Mouse (Mus musculus) neural tube, embryonic 14.5 days (tissue): ENCODE data around the gene Crx. TPM values are rescaled to one million over a fixed set of nuclear protein-coding genes. Genes with fewer than 3 reads are reported as not detected.

Experiments
- ATAC-seq: fragments of 200-750 bp; cut with Nextera tagmentation; 2 replicates; pipeline ENCODE4 v1.8.0; 2017; ENCODE audit warnings: low read depth, mild to moderate bottlenecking, moderate TSS enrichment, moderate library complexity
- H3K27ac ChIP-seq: fragments of 300-500 bp; sonication (generic); 2 replicates; pipeline ENCODE4 v1.5.1; 2014; ENCODE audit warnings: low read depth, mild to moderate bottlenecking, control low read depth, low read length, moderate library complexity, mixed read lengths
- H3K27me3 ChIP-seq: fragments of 300-500 bp; sonication (generic); 2 replicates; pipeline ENCODE4 v1.6.1; 2014; ENCODE audit warnings: low read length; ENCODE audit not compliant: control insufficient read depth, insufficient read depth
- H3K36me3 ChIP-seq: fragments of 300-500 bp; sonication (generic); 2 replicates; pipeline ENCODE4 v1.6.1; 2014; ENCODE audit warnings: low read length, mixed read lengths; ENCODE audit not compliant: control insufficient read depth, insufficient read depth
- H3K4me1 ChIP-seq: fragments of 300-500 bp; sonication (generic); 2 replicates; pipeline ENCODE4 v1.6.1; 2014; ENCODE audit warnings: low read length; ENCODE audit not compliant: control insufficient read depth, insufficient read depth
- H3K4me2 ChIP-seq: fragments of 300-500 bp; sonication (generic); 2 replicates; pipeline ENCODE4 v1.6.1; 2014; ENCODE audit warnings: mild to moderate bottlenecking, low read depth, low read length, control low read depth
- H3K4me3 ChIP-seq: fragments of 300-500 bp; sonication (generic); 2 replicates; pipeline ENCODE4 v1.5.1; 2014; ENCODE audit warnings: low read depth, low read length, control low read depth, mixed read lengths
- H3K9ac ChIP-seq: fragments of 300-500 bp; sonication (generic); replicated peaks from 2 replicates; pipeline ENCODE4 v1.6.1; 2014; ENCODE audit warnings: low read depth, mild to moderate bottlenecking, control low read depth, low read length, mixed read lengths
- H3K9me3 ChIP-seq: fragments of 300-500 bp; sonication (generic); 2 replicates; pipeline ENCODE4 v1.6.1; 2016; ENCODE audit warnings: low read length; ENCODE audit not compliant: control insufficient read depth
- WGBS: fragments of 180-500 bp; shearing (Covaris S2); extraction: QIAGEN DNeasy Blood & Tissue Kit; methylation state at CpG from one replicate; pipeline ENCODE4 v1.1.7; 2014; 5-methylcytosine and 5-hydroxymethylcytosine counted together
- polyA plus RNA-seq: library from polyadenylated mRNA; unstranded; fragments of >200 nt; fragmentation: Nextera tagmentation; extraction: Ambion mirVana; gene quantifications from 2 replicates; pipeline ENCODE4 v1.2.1, GENCODE M21; 2014

Crx gene
- polyA plus RNA-seq, 1 experiment from 2014 or later: not detected

- WGBS: 89% methylated on average over 2 of the region's 2 CpGs
- Histone ChIP-seq H3K4me3 (no peak overlapping the region), H3K27me3 (no peaks in the 10 kb centered on the region), H3K9me3 (no peaks in the 10 kb centered on the region), H3K4me1 (no peaks in the 10 kb centered on the region), H3K36me3 (no peaks in the 10 kb centered on the region), H3K27ac (no peak overlapping the region), H3K9ac (no peak overlapping the region), H3K4me2 (no peak overlapping the region)
- no peak for ATAC-seq
Observed at GRCm38 (mm10) chr7:15884127-15884526, 4.4 kb upstream of the Crx start.

GRCm38 (mm10) chr7:15882317-15882716 is 2.5 kb upstream of the Crx start, which contains the start of gene Crxos:
Gene Crxos, plus strand, starts transcription at chr7:15882617.
- no peak within 1 kb of the TSS for H3K9ac ChIP-seq

GRCm38 (mm10) chr7:15881831-15882230 is 2.1 kb upstream of the Crx start:
- 75% methylated on average over 3 of the region's 3 CpGs for WGBS
- H3K36me3 ChIP-seq: no peaks in the 10 kb centered on the region
- ATAC-seq: no peak

More at GRCm38 (mm10) chr7:15882317-15882716, 2.5 kb upstream of the Crx start, which contains the start of gene Crxos:
- WGBS: 98% methylated on average over 2 of the region's 2 CpGs
- Histone ChIP-seq H3K4me3 (no peak within 1 kb of the TSS), H3K9me3 (no peaks in the 10 kb centered on the region), H3K27ac (no peak within 1 kb of the TSS), H3K4me2 (no peak within 1 kb of the TSS), H3K4me1 (no peaks in the 10 kb centered on the region), H3K36me3 (no peaks in the 10 kb centered on the region), H3K27me3 (no peaks in the 10 kb centered on the region)
- no peak for ATAC-seq

GRCm38 (mm10) chr7:15881388-15881787 is 1.6 kb upstream of the Crx start:
- Histone ChIP-seq H3K4me3 (no peak overlapping the region), H3K27ac (no peak overlapping the region), H3K4me2 (no peak overlapping the region), H3K4me1 (no peaks in the 10 kb centered on the region), H3K27me3 (no peaks in the 10 kb centered on the region), H3K9me3 (no peaks in the 10 kb centered on the region), H3K36me3 (no peaks in the 10 kb centered on the region), H3K9ac (no peak overlapping the region)
- no peak for ATAC-seq
- 32% methylated on average over 7 of the region's 7 CpGs for WGBS

More at GRCm38 (mm10) chr7:15881831-15882230, 2.1 kb upstream of the Crx start:
- Histone ChIP-seq H3K4me1 (no peaks in the 10 kb centered on the region), H3K27me3 (no peaks in the 10 kb centered on the region), H3K9me3 (no peaks in the 10 kb centered on the region), H3K27ac (no peak overlapping the region), H3K4me2 (no peak overlapping the region), H3K4me3 (no peak overlapping the region), H3K9ac (no peak overlapping the region)

- Histone ChIP-seq H3K9me3 (no peaks in the 10 kb centered on the region), H3K4me3 (no peak overlapping the region), H3K27ac (no peak overlapping the region), H3K4me1 (no peaks in the 10 kb centered on the region), H3K4me2 (no peak overlapping the region), H3K27me3 (no peaks in the 10 kb centered on the region), H3K36me3 (no peaks in the 10 kb centered on the region), H3K9ac (no peak overlapping the region)
- 86% methylated on average over 4 of the region's 4 CpGs for WGBS
- no peak for ATAC-seq
Observed at GRCm38 (mm10) chr7:15864104-15864503, 15.7 kb downstream of the Crx start.

- Histone ChIP-seq H3K36me3 (no peaks in the 10 kb centered on the region), H3K27me3 (no peaks in the 10 kb centered on the region), H3K9ac (no peak overlapping the region), H3K9me3 (no peaks in the 10 kb centered on the region), H3K4me1 (no peaks in the 10 kb centered on the region), H3K4me3 (no peak overlapping the region), H3K4me2 (no peak overlapping the region), H3K27ac (no peak overlapping the region)
- 45% methylated on average over 2 of the region's 2 CpGs for WGBS
- no peak for ATAC-seq
Observed at GRCm38 (mm10) chr7:15859657-15860056, 20.1 kb downstream of the Crx start.

- no peak within 1 kb of the TSS for H3K9ac ChIP-seq
- H3K36me3 ChIP-seq: no peaks in the 10 kb centered on the region
- no peak within 1 kb of the TSS for H3K4me3 ChIP-seq
- H3K9me3 ChIP-seq: peaks cover 2% of the 10 kb centered on the region; the same call in 1 of the 2 replicates
- H3K4me2 ChIP-seq: no peak within 1 kb of the TSS
- ATAC-seq: no peak
- H3K4me1 ChIP-seq: no peaks in the 10 kb centered on the region
- WGBS: 92% methylated on average over 3 of the region's 3 CpGs
- H3K27me3 ChIP-seq: no peaks in the 10 kb centered on the region
- H3K27ac ChIP-seq: no peak within 1 kb of the TSS
Observed at GRCm38 (mm10) chr7:15839578-15839977, 40.2 kb downstream of the Crx start, which contains the start of gene Obox6. Gene Obox6, minus strand, starts transcription at chr7:15839678.

Other genes with a start within 250 kb of the Crx start
- not detected in 2 replicates for gene Obox3, start 240.1 kb downstream of the Crx start, polyA plus RNA-seq
- not detected in 2 replicates for gene Obox5, start 129.8 kb downstream of the Crx start, polyA plus RNA-seq
- not detected in 2 replicates for gene Obox6, start 40.3 kb downstream of the Crx start, polyA plus RNA-seq
- gene Crxos, start 2.6 kb upstream of the Crx start, polyA plus RNA-seq: not detected in 2 replicates
- 1,481 and 1,546 TPM in 2 replicates for gene Selenow, start 42.4 kb upstream of the Crx start, polyA plus RNA-seq
- gene Nop53, start 66.1 kb upstream of the Crx start, polyA plus RNA-seq: 99.9 and 122 TPM in 2 replicates
- gene Ehd2, start 87.6 kb upstream of the Crx start, polyA plus RNA-seq: 3.2 and 5.5 TPM in 2 replicates
- 8.6 and 9.6 TPM in 2 replicates for gene Bicra, start 168.0 kb upstream of the Crx start, polyA plus RNA-seq
- gene Zfp541, start 181.8 kb upstream of the Crx start, polyA plus RNA-seq: 0.07 and 0.10 TPM in 2 replicates
- 252 and 259 TPM in 2 replicates for gene Napa, start 218.5 kb upstream of the Crx start, polyA plus RNA-seq
- gene Kptn, start 239.9 kb upstream of the Crx start, polyA plus RNA-seq: 39.0 and 39.5 TPM in 2 replicates
- 1.5 and 2.0 TPM in 2 replicates for gene Slc8a2, start 249.9 kb upstream of the Crx start, polyA plus RNA-seq